ENCODE assay signal across 23 mouse cellular contexts in the genomic region with DNA sequence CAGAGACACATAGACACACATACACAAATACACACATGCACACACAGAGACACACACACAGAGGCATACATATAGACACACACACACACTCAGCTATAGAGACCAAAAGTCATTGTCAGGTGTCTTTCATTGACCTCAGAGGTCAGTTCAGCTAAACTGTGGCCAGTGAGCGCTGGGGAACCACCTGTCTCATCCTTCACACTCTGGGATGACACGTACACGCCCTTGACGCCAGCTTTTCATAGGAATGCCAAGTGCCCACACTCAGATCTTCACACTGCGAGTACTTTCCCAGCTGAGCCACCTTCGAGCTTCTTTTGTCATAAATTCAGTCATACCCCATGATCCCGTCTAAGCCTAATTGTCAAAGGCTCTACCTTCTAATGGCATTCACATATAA.
A peak's percentile ranks its signal among the peaks of the same experiment; 100 is the strongest.
DNase-seq lines count a peak whose midpoint lies in the region; ATAC-seq and TF ChIP-seq lines count a peak whose summit lies in the region.
"Had no signal": no experiment of that assay in that cellular context is flagged by ENCODE, and none has a peak within 500 bp of the region (broad histone marks: within the 10 kb centered on the region; RNA-seq: fewer than 3 reads in every experiment).

No protein-coding gene starts in this region.

- no peak for TF ChIP-seq POLR2A in kidney, adult 2 months (IDR thresholded peaks at IDR 0.05; ENCODE audit: low read depth, low read length)
- no peak for TF ChIP-seq POLR2A in myocyte (IDR thresholded peaks at IDR 0.05; ENCODE audit: insufficient read length, low read depth)

- H3K79me2 ChIP-seq in myocyte (ENCODE audit: control insufficient read depth, insufficient read depth) = no peaks in the 10 kb centered on the region

- H3K4me1 ChIP-seq in kidney, embryonic 16.5 days (ENCODE audit: insufficient read depth, low read length) = peaks cover 16% of the 10 kb centered on the region
- 0 out of 2 replicates have a peak, but pooled peaks cover 3% of the 10 kb centered on the region for H3K4me1 ChIP-seq in kidney, adult 2 months (ENCODE audit: control insufficient read depth, insufficient read depth, low read length)
- H3K4me1 ChIP-seq: embryonic facial prominence, embryonic 12.5 days had no signal

- 55% methylated on average over 7 of the region's 7 CpGs for WGBS in kidney, embryonic 16.5 days
- 77% methylated on average over 7 of the region's 7 CpGs for WGBS in kidney, adult 2 months

- TF ChIP-seq CTCF in gastrocnemius, adult 2 months (IDR thresholded peaks at IDR 0.05) = no peak
- no peak for TF ChIP-seq CTCF in kidney, adult 2 months (conservative IDR thresholded peaks at IDR 0.05; ENCODE audit: insufficient read depth, insufficient read length, low read depth, low read length)

- H3K9ac ChIP-seq in kidney, embryonic 16.5 days (replicated peaks; ENCODE audit: low read length) = no peak overlapping the region
- H3K9ac ChIP-seq: embryonic facial prominence, embryonic 12.5 days; forebrain, embryonic 13.5 days; forebrain, embryonic 15.5 days had no signal

- no peaks in the 10 kb centered on the region for H3K9me3 ChIP-seq in kidney, embryonic 16.5 days (ENCODE audit: low read length)
- H3K9me3 ChIP-seq: embryonic facial prominence, embryonic 10.5 days; embryonic facial prominence, embryonic 12.5 days; forebrain, embryonic 13.5 days; forebrain, embryonic 15.5 days; G1E had no signal

- H3K36me3 ChIP-seq in kidney, embryonic 16.5 days (ENCODE audit: insufficient read depth, low read length) = no peaks in the 10 kb centered on the region
- no peaks in the 10 kb centered on the region for H3K36me3 ChIP-seq in kidney, adult 2 months (ENCODE audit: control insufficient read depth, insufficient read depth, low read length)
- H3K36me3 ChIP-seq in myocyte (ENCODE audit: control insufficient read depth, insufficient read depth) = no peaks in the 10 kb centered on the region
- H3K36me3 ChIP-seq: embryonic facial prominence, embryonic 10.5 days; embryonic facial prominence, embryonic 12.5 days; forebrain, embryonic 15.5 days; G1E had no signal

- peak; percentile 35 for DNase-seq in gastrocnemius, adult 2 months
- no peak for DNase-seq in gastrocnemius, adult 8-10 months (ENCODE audit: low spot score in 2 of 2)
- DNase-seq in kidney, adult 2 months = no peak
- no peak for DNase-seq in right cerebral cortex, postnatal 10 days (ENCODE audit: low spot score in 2 of 2)
- DNase-seq: adrenal gland, adult 8-10 months; adrenal gland, postnatal 14 days; adrenal gland, postnatal 36 days; cerebellum, adult 11-12 months; cerebellum, adult 2 months; cerebellum, adult 9-10 months; cerebellum, postnatal 10 days; cerebellum, postnatal 25 days had no signal

- H3ac ChIP-seq in myocyte (ENCODE audit: control insufficient read depth, insufficient read length) = no peak overlapping the region

- H3K27me3 ChIP-seq in kidney, embryonic 16.5 days (ENCODE audit: insufficient read depth, low read length) = no peaks in the 10 kb centered on the region
- H3K27me3 ChIP-seq in kidney, adult 2 months (replicated peaks; ENCODE audit: control insufficient read depth, insufficient read depth, low read length) = no peaks in the 10 kb centered on the region
- H3K27me3 ChIP-seq in myocyte (ENCODE audit: control insufficient read depth, insufficient read depth, insufficient read length) = no peaks in the 10 kb centered on the region
- H3K27me3 ChIP-seq: CH12.LX; forebrain, embryonic 13.5 days; forebrain, embryonic 15.5 days; Patski had no signal

- no peak overlapping the region for H3K4me3 ChIP-seq in gastrocnemius, adult 2 months
- no peak overlapping the region for H3K4me3 ChIP-seq in kidney, embryonic 16.5 days (ENCODE audit: low read length)
- no peak overlapping the region for H3K4me3 ChIP-seq in kidney, adult 2 months (ENCODE audit: insufficient read depth, low read depth, low read length)
- no peak overlapping the region for H3K4me3 ChIP-seq in myocyte
- H3K4me3 ChIP-seq: embryonic facial prominence, embryonic 10.5 days; embryonic facial prominence, embryonic 12.5 days; forebrain, embryonic 13.5 days; forebrain, embryonic 15.5 days had no signal

- peak; percentile 64; the same call in 1 of the 2 replicates for ATAC-seq in kidney, embryonic 16.5 days (ENCODE audit: low FRiP score, low TSS enrichment)
- ATAC-seq: activated CD4-positive, CD25-positive, alpha-beta regulatory T cell, adult 4 months; CD4-positive, CD25-positive, alpha-beta regulatory T cell, adult 4 months; forebrain, embryonic 13.5 days; forebrain, embryonic 15.5 days; Patski had no signal

- H3K4me2 ChIP-seq in kidney, embryonic 16.5 days (replicated peaks; ENCODE audit: low read depth, low read length) = no peak overlapping the region
- H3K4me2 ChIP-seq in myocyte (ENCODE audit: low read depth) = no peak overlapping the region
- H3K4me2 ChIP-seq: embryonic facial prominence, embryonic 12.5 days; forebrain, embryonic 13.5 days; forebrain, embryonic 15.5 days had no signal

- intact Hi-C loops in gastrocnemius, adult 2 months (cut with DNase I) = no loop called here

- H3K27ac ChIP-seq in gastrocnemius, adult 2 months = peak overlapping the region; percentile 50
- H3K27ac ChIP-seq in kidney, embryonic 16.5 days (ENCODE audit: low read length) = no peak overlapping the region
- H3K27ac ChIP-seq in kidney, adult 2 months (ENCODE audit: insufficient read depth, low read depth, low read length) = no peak overlapping the region
- H3K27ac ChIP-seq: embryonic facial prominence, embryonic 10.5 days; embryonic facial prominence, embryonic 12.5 days; forebrain, embryonic 13.5 days; forebrain, embryonic 15.5 days had no signal

TF ChIP-seq in myocyte, 11 proteins besides CTCF, POLR2A, EP300 and RAD21:
- TF ChIP-seq MYOD1 (IDR thresholded peaks at IDR 0.05; ENCODE audit: control insufficient read depth in 1 of 3, insufficient read length in 2 of 3, low read depth in 2 of 3) (peak; percentile 7 to 88 (median 67)), POLR2AphosphoS2 (IDR thresholded peaks at IDR 0.05; ENCODE audit: insufficient read length, low read depth) (no peak), MYOG (IDR thresholded peaks at IDR 0.05; ENCODE audit: control insufficient read depth in 1 of 3, insufficient read depth in 1 of 3, insufficient read length in 2 of 3, low read depth in 2 of 3) (peak in 1 of 3 experiments; percentile 8)
